Mouse (Mus musculus) spleen, postnatal 10 days (tissue): ENCODE measurements around the gene Arfip1.

Experiments
- DNase-seq, 2 experiments: peaks; one replicate each; pipeline ENCODE4 v3.0.0; 2021 to 2022; ENCODE audit warnings: low spot score in 2 of 2

Gene Arfip1

GRCm38 (mm10) chr3:84582023-84582912 lies at the start of gene Arfip1:
Arfip1 (minus strand) TSS chr3:84582625.
- peak; percentile 77 to 93 for DNase-seq

GRCm38 (mm10) chr3:84631586-84631985 lies 49.2 kb upstream of the Arfip1 start:
- no peak for DNase-seq

GRCm38 (mm10) chr3:84622026-84622425 lies 39.6 kb upstream of the Arfip1 start:
- DNase-seq: no peak

- DNase-seq: no peak
These were observed 37.3 kb upstream of the Arfip1 start for GRCm38 (mm10) chr3:84619725-84620124.

- DNase-seq: no peak
These were observed 36.6 kb upstream of the Arfip1 start for GRCm38 (mm10) chr3:84619056-84619455.

- DNase-seq: no peak
These were observed 36.2 kb upstream of the Arfip1 start for GRCm38 (mm10) chr3:84618627-84619026.

- no peak for DNase-seq
These were observed 33.4 kb upstream of the Arfip1 start for GRCm38 (mm10) chr3:84615856-84616225.

- no peak for DNase-seq
These were observed 32.8 kb upstream of the Arfip1 start for GRCm38 (mm10) chr3:84615050-84615855.

- no peak for DNase-seq
These were observed 27.8 kb upstream of the Arfip1 start for GRCm38 (mm10) chr3:84610183-84610710.

- DNase-seq: no peak
These were observed 20.8 kb upstream of the Arfip1 start for GRCm38 (mm10) chr3:84603212-84603611.

GRCm38 (mm10) chr3:84602759-84603158 lies 20.3 kb upstream of the Arfip1 start:
- DNase-seq: no peak

- no peak for DNase-seq
These were observed 19.6 kb upstream of the Arfip1 start for GRCm38 (mm10) chr3:84601870-84602495.

GRCm38 (mm10) chr3:84598756-84599155 lies 16.3 kb upstream of the Arfip1 start:
- no peak for DNase-seq

- DNase-seq: no peak
These were observed 15.7 kb upstream of the Arfip1 start for GRCm38 (mm10) chr3:84597996-84598734.

- DNase-seq: no peak
These were observed 13.3 kb upstream of the Arfip1 start for GRCm38 (mm10) chr3:84595677-84596234.

- no peak for DNase-seq
These were observed 12.7 kb upstream of the Arfip1 start for GRCm38 (mm10) chr3:84594894-84595676.

GRCm38 (mm10) chr3:84593274-84593673 lies 10.8 kb upstream of the Arfip1 start, which contains the start of gene Tigd4:
Tigd4 (plus strand) TSS chr3:84593574.
- DNase-seq: no peak

GRCm38 (mm10) chr3:84586736-84587135 lies 4.3 kb upstream of the Arfip1 start:
- DNase-seq: no peak

GRCm38 (mm10) chr3:84582913-84583276 lies 470 bp upstream of the Arfip1 start:
- no peak for DNase-seq

- DNase-seq: no peak
These were observed 766 bp downstream of the Arfip1 start for GRCm38 (mm10) chr3:84581696-84582022.
